Mouse (Mus musculus) Patski (cell line): ENCODE measurements around the gene Gdf5. TPM values are rescaled to one million over a fixed set of nuclear protein-coding genes. Genes with fewer than 3 reads are reported as not detected.
A peak's percentile ranks its signal among the peaks of the same experiment; 100 is the strongest.

ENCODE experiments used
- ATAC-seq: fragments of 100-300 bp; one replicate; pipeline ENCODE4 v1.8.0; 2021
- CTCF ChIA-PET: fragments of 350-600 bp; sonication (Branson Sonifier 250); formaldehyde crosslinking; loops from one replicate; lab custom pipeline; 2022; ENCODE audit warnings: inconsistent platforms; lab: Charles Lee
- POLR2A ChIA-PET: fragments of 350-600 bp; sonication (Branson Sonifier 250); formaldehyde crosslinking; loops from one replicate; lab custom pipeline; 2022; ENCODE audit warnings: antibody characterized with exemption, inconsistent platforms; lab: Charles Lee
- DNase-seq: peaks from one replicate; pipeline ENCODE4 v3.0.0-alpha.2; 2011; ENCODE audit warnings: low read depth, low spot score
- H3K27me3 ChIP-seq: fragments of 371-371 bp; one replicate; pipeline ENCODE4 v1.5.1; 2021
- CTCF ChIP-seq: fragments of 100-300 bp; IDR thresholded peaks from one replicate; pipeline ENCODE4 v1.5.1; 2021
- in situ Hi-C: fragments of 300-500 bp; cut with MboI; formaldehyde crosslinking; loops from 3 replicates; pipeline ENCODE4 v1.11.1; 2018; ENCODE audit warnings: low pct_unique_long_range_greater_than_20kb, mixed read lengths
- polyA plus RNA-seq: library from polyadenylated mRNA; unstranded; gene quantifications from one replicate; pipeline ENCODE4 v1.2.3, GENCODE M21; 2021

Gdf5 gene
- polyA plus RNA-seq, 1 experiment from 2014 or later, result 0.03 TPM

DNA sequence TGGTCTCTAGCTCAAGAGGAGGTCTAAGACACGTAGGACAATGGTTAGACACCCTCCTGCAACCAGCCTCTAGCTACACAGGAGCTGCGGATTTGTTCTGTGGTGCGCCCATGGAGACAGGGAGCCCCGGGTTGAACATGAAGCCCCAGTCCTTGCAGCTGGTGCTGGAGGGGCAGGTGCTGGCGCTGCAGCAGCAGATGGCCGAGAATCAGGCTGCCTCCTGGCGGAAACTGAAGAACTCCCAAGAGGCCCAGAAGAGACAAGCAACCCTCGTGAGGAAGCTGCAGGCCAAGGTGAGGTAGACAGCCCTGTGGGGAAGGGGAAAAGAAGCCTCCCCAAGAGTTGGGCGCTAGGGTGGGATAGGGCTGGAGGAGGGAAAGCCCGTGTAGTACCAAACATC, 16.7 kb upstream of the Gdf5 start:
- H3K27me3 ChIP-seq, result no peaks in the 10 kb centered on the region
- DNase-seq (no peak), ATAC-seq (no peak)
- in situ Hi-C loops, result loop anchor here (25.0 kb wide), 1 partner anchor 175 kb away; the partner anchor contains the start of genes Gm28036, Nfs1 and Romo1
- TF ChIP-seq CTCF, result no peak
- POLR2A ChIA-PET, result no interaction called here
- CTCF ChIA-PET, result no interaction called here

- H3K27me3 ChIP-seq, result no peaks in the 10 kb centered on the region
- no peak for TF ChIP-seq CTCF
- in situ Hi-C loops, result loop anchor here (10.0 to 25.0 kb wide), 2 partner anchors 177 to 285 kb away; partner anchors contain the start of genes Gm28036, Nfs1 and Romo1
- no peak for ATAC-seq
- ChIA-PET CTCF (no interaction called here), POLR2A (no interaction called here)
- DNase-seq, result no peak
Observed at GRCm38 (mm10) chr2:155959981-155960380, 14.8 kb upstream of the Gdf5 start.

DNA sequence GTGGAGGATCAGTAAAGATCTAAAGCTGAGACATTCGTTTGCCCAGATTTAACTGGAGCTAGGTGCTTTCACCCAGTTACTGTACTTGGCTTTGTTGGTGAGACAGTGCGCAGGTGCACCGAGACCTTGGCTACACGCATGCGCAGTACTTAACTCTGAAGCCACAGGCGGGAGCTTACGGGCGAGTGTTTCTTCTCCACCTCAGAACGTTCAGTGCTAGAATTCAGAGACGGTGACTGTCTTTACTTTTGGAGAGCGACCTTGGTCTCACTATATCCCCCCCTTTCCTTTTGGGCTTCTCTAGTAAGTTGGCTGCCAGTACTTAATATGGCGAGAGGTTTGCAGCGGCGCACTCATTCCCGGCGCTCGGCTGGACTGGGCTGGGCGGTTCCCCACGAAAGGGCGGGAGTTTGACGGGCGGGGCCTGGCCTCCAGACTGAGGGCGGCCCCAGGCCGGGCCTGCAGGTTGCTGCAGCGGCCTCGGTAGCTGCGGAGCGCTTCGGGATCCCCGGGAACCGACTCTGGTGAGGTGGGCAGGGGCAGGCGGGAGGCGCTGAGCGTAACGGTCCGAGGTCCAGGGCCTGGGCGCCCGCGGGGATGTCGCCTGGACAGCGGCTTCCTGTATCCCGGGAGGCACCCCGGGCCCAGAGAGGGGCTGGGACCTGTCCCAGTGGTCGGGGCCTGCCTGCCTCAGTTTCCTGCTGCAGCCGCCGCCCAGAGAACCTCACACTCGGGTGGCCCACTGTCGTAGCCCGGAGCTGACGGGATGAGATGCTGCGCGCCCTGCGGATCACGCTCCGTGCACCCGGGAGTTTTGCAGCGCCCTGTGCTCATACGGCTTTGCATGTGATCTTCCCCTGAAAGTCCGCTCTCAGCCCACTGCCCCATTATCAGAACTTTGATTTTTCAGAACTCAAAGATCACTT, 11.2 kb upstream of the Gdf5 start, which contains the start of gene Cep250:
Cep250 (plus strand) TSS at position 325 of the 926 bp plus-strand sequence.
- in situ Hi-C loops, result loop anchor here (10.0 to 25.0 kb wide), 2 partner anchors 181 to 282 kb away; partner anchors contain the start of genes Gm28036, Nfs1 and Romo1
- no peaks in the 10 kb centered on the region for H3K27me3 ChIP-seq
- TF ChIP-seq CTCF, result no peak
- POLR2A ChIA-PET, result interaction anchor here (0.6 to 1.4 kb wide), 4 partner anchors 16 to 155 kb away, joined by 3 read pairs; partner anchors contain the start of genes Cpne1, Gm15557 and Rbm12
- peak; percentile 93 for ATAC-seq
- CTCF ChIA-PET, result interaction anchor here (0.8 to 1.0 kb wide), 2 partner anchors 22 to 260 kb away, joined by 3 read pairs; no protein-coding TSS in a partner anchor
- DNase-seq, result peak; percentile 77

GRCm38 (mm10) chr2:155952006-155952405, 6.8 kb upstream of the Gdf5 start:
- H3K27me3 ChIP-seq, result no peaks in the 10 kb centered on the region
- peak; percentile 69 for TF ChIP-seq CTCF
- ChIA-PET CTCF (interaction anchor here (0.7 to 2.0 kb wide), 6 partner anchors 8 to 290 kb away, joined by 3 to 5 read pairs (median 3); no protein-coding TSS in a partner anchor), POLR2A (no interaction called here)
- ATAC-seq, result no peak
- no peak for DNase-seq
- in situ Hi-C loops, result loop anchor here (10.0 to 25.0 kb wide), 2 partner anchors 185 to 277 kb away; partner anchors contain the start of genes Gm28036, Nfs1 and Romo1

DNA sequence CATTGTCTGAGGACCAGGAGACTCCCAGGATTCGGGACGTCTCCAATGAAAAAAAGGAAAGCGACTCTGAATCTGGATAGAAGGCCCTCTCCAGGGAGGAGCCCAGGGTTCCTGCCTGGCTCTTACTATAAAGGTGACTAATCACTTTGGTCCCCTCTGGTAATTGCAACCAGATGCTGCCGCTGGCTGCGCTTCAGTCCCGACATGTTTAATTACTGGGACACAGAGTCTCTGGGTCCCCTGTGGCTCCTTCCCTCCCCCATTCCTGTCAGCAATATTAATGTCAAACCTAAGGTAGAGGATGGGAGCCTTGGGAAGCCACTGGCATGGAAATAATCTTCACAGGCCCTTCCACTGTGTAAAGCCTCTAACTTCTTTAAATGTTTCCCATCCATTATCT, 4.2 kb upstream of the Gdf5 start:
- DNase-seq, result no peak
- ChIA-PET CTCF (no interaction called here), POLR2A (interaction anchor here (0.6 kb wide), 1 partner anchor 122 kb away, joined by 4 read pairs; no protein-coding TSS in a partner anchor)
- in situ Hi-C loops, result loop anchor here (5.0 kb wide), 1 partner anchor 102 kb away; no protein-coding TSS in a partner anchor
- H3K27me3 ChIP-seq, result no peaks in the 10 kb centered on the region
- ATAC-seq, result no peak
- no peak for TF ChIP-seq CTCF

GRCm38 (mm10) chr2:155947390-155948002, 2.3 kb upstream of the Gdf5 start:
- in situ Hi-C loops, result loop anchor here (5.0 kb wide), 1 partner anchor 100 kb away; no protein-coding TSS in a partner anchor
- H3K27me3 ChIP-seq, result no peaks in the 10 kb centered on the region
- ATAC-seq, result no peak
- no peak for TF ChIP-seq CTCF
- ChIA-PET POLR2A (no interaction called here), CTCF (interaction anchor here (2.4 kb wide), 1 partner anchor 98 kb away, joined by 14 read pairs; no protein-coding TSS in a partner anchor)
- no peak for DNase-seq

- in situ Hi-C loops, result loop anchor here (5.0 kb wide), 1 partner anchor 99 kb away; no protein-coding TSS in a partner anchor
- POLR2A ChIA-PET, result no interaction called here
- no peak for ATAC-seq
Observed at GRCm38 (mm10) chr2:155946499-155946898, 1.3 kb upstream of the Gdf5 start.

GRCm38 (mm10) chr2:155946069-155946468, 902 bp upstream of the Gdf5 start:
- no peak for ATAC-seq
- no peak for DNase-seq
- ChIA-PET CTCF (interaction anchor here (0.7 to 2.4 kb wide), 12 partner anchors 13 to 250 kb away, joined by 3 to 16 read pairs (median 4); partner anchors contain the start of gene Uqcc1), POLR2A (no interaction called here)
- peak; percentile 97 for TF ChIP-seq CTCF
- no peaks in the 10 kb centered on the region for H3K27me3 ChIP-seq
- in situ Hi-C loops, result loop anchor here (5.0 kb wide), 1 partner anchor 99 kb away; no protein-coding TSS in a partner anchor

More at GRCm38 (mm10) chr2:155946499-155946898, 1.3 kb upstream of the Gdf5 start:
- CTCF ChIA-PET, result interaction anchor here (0.7 to 2.4 kb wide), 12 partner anchors 13 to 250 kb away, joined by 3 to 16 read pairs (median 4); partner anchors contain the start of gene Uqcc1
- H3K27me3 ChIP-seq, result no peaks in the 10 kb centered on the region
- TF ChIP-seq CTCF, result no peak
- no peak for DNase-seq

DNA sequence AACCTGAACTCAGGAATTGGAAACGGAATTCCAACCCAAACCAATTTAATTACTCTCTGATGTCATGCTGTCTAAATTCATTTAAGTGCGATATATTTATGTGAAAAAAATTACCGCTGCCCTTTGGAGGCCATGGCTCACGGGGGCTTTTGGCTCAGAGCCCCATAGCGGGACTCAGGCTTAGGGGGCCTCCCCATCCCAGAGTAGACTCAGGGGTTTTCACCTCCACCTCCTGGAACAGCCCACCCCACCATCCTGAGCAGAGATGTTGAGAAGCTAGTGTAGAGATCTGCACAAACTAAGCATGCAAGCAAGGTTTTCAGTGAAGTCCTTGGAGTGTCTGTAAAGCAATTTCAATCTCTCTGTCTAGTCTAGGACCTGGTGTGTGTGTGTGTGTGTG, 413 bp upstream of the Gdf5 start:
- no peak for TF ChIP-seq CTCF
- DNase-seq (no peak), ATAC-seq (no peak)
- no peaks in the 10 kb centered on the region for H3K27me3 ChIP-seq
- ChIA-PET POLR2A (no interaction called here), CTCF (interaction anchor here (1.0 to 2.4 kb wide), 9 partner anchors 12 to 250 kb away, joined by 3 to 16 read pairs (median 4); no protein-coding TSS in a partner anchor)
- in situ Hi-C loops, result loop anchor here (5.0 kb wide), 1 partner anchor 98 kb away; no protein-coding TSS in a partner anchor
